Mouse (Mus musculus): ENCODE measurements around the gene Slc45a1.

The Slc45a1 gene

DNA sequence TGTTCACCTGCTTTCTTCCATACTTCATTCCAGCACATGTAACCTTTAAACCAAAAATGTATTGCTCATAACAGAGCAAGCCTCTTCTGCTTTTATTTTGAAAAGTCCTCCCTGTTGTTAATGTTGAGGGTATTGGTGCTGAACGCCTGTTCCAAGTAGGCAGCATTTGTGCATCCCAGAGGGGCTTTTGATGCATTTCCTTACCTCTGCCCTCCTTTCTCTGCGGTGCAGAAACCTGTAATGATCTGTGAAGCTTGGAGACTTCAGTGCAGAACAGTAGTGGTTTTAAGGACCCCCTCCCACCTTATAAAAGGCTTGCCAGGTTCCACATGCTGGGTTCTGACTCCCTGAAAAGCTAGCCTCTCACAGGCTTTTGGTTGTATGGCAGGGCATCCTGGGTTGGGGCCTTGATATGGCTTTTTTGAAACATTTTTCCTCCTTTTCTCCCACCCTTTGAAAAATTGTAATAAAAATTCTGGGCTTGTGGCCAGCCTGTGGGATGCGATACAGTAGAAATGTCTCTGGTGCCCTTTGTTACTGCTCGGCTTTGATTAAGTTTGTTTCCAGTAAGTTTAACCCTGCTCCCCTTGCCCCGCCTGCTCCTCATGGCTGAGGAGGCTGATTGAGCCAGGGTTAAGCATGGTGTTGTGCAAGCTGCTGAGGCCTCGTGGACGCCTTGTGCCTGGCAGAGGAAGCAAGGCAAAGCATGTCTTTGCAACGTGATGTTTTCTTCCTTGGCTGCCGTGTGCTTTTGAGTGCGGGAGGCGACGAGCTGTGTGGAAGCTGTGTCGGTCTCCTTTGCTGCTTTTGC is 68.8 kb downstream of the Slc45a1 start:
- peak; percentile 91 to 95 for DNase-seq (ENCODE audit: inconsistent age in 2 of 2, low spot score in 1 of 2)

DNA sequence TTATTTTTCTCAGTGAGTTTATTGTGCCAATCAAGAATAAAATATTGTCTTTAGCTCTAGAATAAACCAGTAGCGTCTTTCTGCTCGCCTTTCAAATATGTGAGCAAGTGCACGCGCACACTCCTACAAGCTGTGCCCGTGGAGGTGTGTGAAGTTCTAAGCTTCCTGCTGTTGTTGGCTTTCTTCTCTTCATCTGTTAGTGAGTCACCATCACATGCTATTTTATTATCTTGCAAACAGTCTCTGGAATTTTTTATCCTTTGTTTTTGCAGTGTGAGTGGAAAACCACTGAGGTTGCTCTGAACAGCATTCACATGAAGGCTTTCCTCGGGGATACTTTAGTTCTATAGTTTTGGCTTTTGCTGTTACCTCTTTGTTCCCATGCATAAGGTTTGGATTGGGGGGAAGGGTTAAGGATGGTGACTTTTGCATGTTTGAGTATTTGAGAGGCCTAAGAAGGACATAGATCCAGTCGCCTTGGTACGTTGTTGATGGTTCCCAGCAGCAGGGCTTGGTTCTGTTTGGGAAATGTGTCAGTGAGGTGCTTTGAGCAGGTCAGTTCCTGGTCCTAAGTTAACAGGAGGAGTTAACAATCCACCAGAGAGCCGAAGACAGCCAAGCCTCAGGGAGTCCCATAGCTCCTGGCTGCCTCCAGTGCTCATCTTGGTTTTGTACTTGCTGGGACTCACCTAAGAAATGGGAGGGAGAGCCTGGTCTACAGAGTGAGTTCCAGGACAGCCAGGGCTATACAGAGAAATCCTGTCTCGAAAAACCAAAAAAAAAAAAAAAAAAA is 69.8 kb downstream of the Slc45a1 start:
- DNase-seq (ENCODE audit: inconsistent age in 2 of 2, low spot score in 1 of 2) = peak in 1 of 2 experiments; percentile 84

Measured in adrenal gland, adult (tissue).